Mouse (Mus musculus) cerebellum, adult 2 months (tissue): ENCODE results near the gene Spata13.

Source experiments
- CTCF ChIP-seq: fragments of 200-500 bp; IDR thresholded peaks from 2 replicates; pipeline ENCODE4 v1.5.1; 2011; ENCODE audit warnings: low read depth, mild to moderate bottlenecking, control low read depth, low read length, moderate library complexity, borderline replicate concordance; ENCODE audit not compliant: insufficient read depth
- POLR2A ChIP-seq: fragments of 200-500 bp; IDR thresholded peaks from 2 replicates; pipeline ENCODE4 v1.6.1; 2011; ENCODE audit warnings: low read length, control low read depth, borderline replicate concordance; ENCODE audit not compliant: insufficient read depth

DNA sequence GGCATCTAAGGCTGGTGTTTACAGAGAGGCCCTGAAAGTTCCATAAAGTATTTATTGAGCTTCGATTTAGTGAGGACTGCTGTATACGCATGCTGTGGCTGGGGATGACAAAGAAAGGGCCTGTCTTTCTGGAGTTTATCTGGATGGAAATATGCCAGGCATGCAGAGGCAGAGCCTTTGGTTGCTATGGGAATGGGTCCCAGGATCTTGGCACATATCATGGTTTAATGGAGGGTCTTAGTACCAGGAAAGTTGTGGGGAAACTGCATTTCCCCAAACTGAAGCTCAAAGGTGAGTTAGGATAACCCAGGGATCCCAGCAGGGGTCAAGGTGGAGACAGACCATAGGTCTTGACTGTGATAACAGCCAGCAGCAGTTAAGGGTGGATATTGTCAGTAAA lies 37.7 kb downstream of the Spata13 start:
- TF ChIP-seq CTCF (no peak), POLR2A (no peak)
